Mouse (Mus musculus): ENCODE results near the gene Rhoj.

GRCm38 (mm10) chr12:75450011-75450410 lies 141.9 kb downstream of the Rhoj start:
- no peak for TF ChIP-seq POLR2A (IDR thresholded peaks at IDR 0.05; ENCODE audit: insufficient read length, low read depth)
- TF ChIP-seq MYOG (IDR thresholded peaks at IDR 0.05; ENCODE audit: control insufficient read depth in 1 of 3, insufficient read depth in 1 of 3, insufficient read length in 2 of 3, low read depth in 2 of 3): no peak
- TF ChIP-seq TCF12 (IDR thresholded peaks at IDR 0.05; ENCODE audit: insufficient read depth, poor library complexity, severe bottlenecking): no peak
- TF ChIP-seq MYOD1 (IDR thresholded peaks at IDR 0.05; ENCODE audit: control insufficient read depth in 1 of 3, insufficient read length in 2 of 3, low read depth in 2 of 3): no peak
